Mouse (Mus musculus): ENCODE data around the gene Gm20431. TPM values are rescaled to one million over a fixed set of nuclear protein-coding genes. Genes with fewer than 3 reads are reported as not detected.
A peak's percentile ranks its signal among the peaks of the same experiment; 100 is the strongest.

Gene Gm20431
- polyA plus RNA-seq, 1 experiment from 2014 or later, result 2.0 TPM

- 0 out of 2 replicates have a peak, but pooled peaks cover 4% of the 10 kb centered on the region for H3K36me3 ChIP-seq (ENCODE audit: control insufficient read depth, insufficient read depth, low read length)
- no peak for ATAC-seq
- H3K9ac ChIP-seq (ENCODE audit: low read depth, low read length), result peak overlapping the region; percentile 96
- peak overlapping the region; percentile 54 for H3K27ac ChIP-seq (ENCODE audit: low read length)
- no peaks in the 10 kb centered on the region for H3K9me3 ChIP-seq (ENCODE audit: control insufficient read depth, low read length)
- 69% methylated on average over 5 of the region's 5 CpGs for WGBS
- no peaks in the 10 kb centered on the region for H3K27me3 ChIP-seq (replicated peaks; ENCODE audit: control insufficient read depth, insufficient read depth, low read length)
- H3K4me3 ChIP-seq (ENCODE audit: low read length), result peak overlapping the region; percentile 92
- H3K4me1 ChIP-seq (ENCODE audit: control insufficient read depth, insufficient read depth, low read length), result peaks cover 48% of the 10 kb centered on the region
- peak overlapping the region; percentile 95 for H3K4me2 ChIP-seq (ENCODE audit: low read depth, low read length)
Observed at GRCm38 (mm10) chr2:167630421-167630820, 30.9 kb downstream of the Gm20431 start.

- Histone ChIP-seq H3K36me3 (ENCODE audit: control insufficient read depth, insufficient read depth, low read length) (0 out of 2 replicates have a peak, but pooled peaks cover 4% of the 10 kb centered on the region), H3K27ac (ENCODE audit: low read length) (peak overlapping the region; percentile 60), H3K9ac (ENCODE audit: low read depth, low read length) (peak overlapping the region; percentile 96), H3K4me3 (ENCODE audit: low read length) (peak overlapping the region; percentile 92), H3K9me3 (ENCODE audit: control insufficient read depth, low read length) (no peaks in the 10 kb centered on the region), H3K27me3 (replicated peaks; ENCODE audit: control insufficient read depth, insufficient read depth, low read length) (no peaks in the 10 kb centered on the region), H3K4me1 (ENCODE audit: control insufficient read depth, insufficient read depth, low read length) (peaks cover 48% of the 10 kb centered on the region), H3K4me2 (ENCODE audit: low read depth, low read length) (peak overlapping the region; percentile 95)
- WGBS, result 69% methylated on average over 11 of the region's 11 CpGs
- ATAC-seq, result no peak
Observed at GRCm38 (mm10) chr2:167629665-167630209, 31.6 kb downstream of the Gm20431 start.

GRCm38 (mm10) chr2:167628872-167629271 lies 32.4 kb downstream of the Gm20431 start:
- peaks cover 47% of the 10 kb centered on the region for H3K4me1 ChIP-seq (ENCODE audit: control insufficient read depth, insufficient read depth, low read length)
- no peaks in the 10 kb centered on the region for H3K9me3 ChIP-seq (ENCODE audit: control insufficient read depth, low read length)
- H3K27me3 ChIP-seq (replicated peaks; ENCODE audit: control insufficient read depth, insufficient read depth, low read length), result no peaks in the 10 kb centered on the region
- H3K4me3 ChIP-seq (ENCODE audit: low read length), result no peak overlapping the region
- H3K36me3 ChIP-seq (ENCODE audit: control insufficient read depth, insufficient read depth, low read length), result 0 out of 2 replicates have a peak, but pooled peaks cover 4% of the 10 kb centered on the region
- no peak overlapping the region for H3K9ac ChIP-seq (ENCODE audit: low read depth, low read length)
- peak overlapping the region; percentile 60; the same call in 1 of the 2 replicates for H3K27ac ChIP-seq (ENCODE audit: low read length)
- peak; percentile 30 for ATAC-seq
- 27% methylated on average over 4 of the region's 4 CpGs for WGBS
- H3K4me2 ChIP-seq (ENCODE audit: low read depth, low read length), result no peak overlapping the region

- H3K4me2 ChIP-seq (ENCODE audit: low read depth, low read length), result no peak overlapping the region
- peaks cover 37% of the 10 kb centered on the region for H3K4me1 ChIP-seq (ENCODE audit: control insufficient read depth, insufficient read depth, low read length)
- 0 out of 2 replicates have a peak, but pooled peaks cover 4% of the 10 kb centered on the region for H3K36me3 ChIP-seq (ENCODE audit: control insufficient read depth, insufficient read depth, low read length)
- no peak for ATAC-seq
- 87% methylated on average over 7 of the region's 7 CpGs for WGBS
- H3K9ac ChIP-seq (ENCODE audit: low read depth, low read length), result no peak overlapping the region
- H3K9me3 ChIP-seq (ENCODE audit: control insufficient read depth, low read length), result no peaks in the 10 kb centered on the region
- H3K27me3 ChIP-seq (replicated peaks; ENCODE audit: control insufficient read depth, insufficient read depth, low read length), result no peaks in the 10 kb centered on the region
- no peak overlapping the region for H3K27ac ChIP-seq (ENCODE audit: low read length)
- H3K4me3 ChIP-seq (ENCODE audit: low read length), result no peak overlapping the region
Observed at GRCm38 (mm10) chr2:167627019-167627418, 34.3 kb downstream of the Gm20431 start.

GRCm38 (mm10) chr2:167625670-167626069 lies 35.6 kb downstream of the Gm20431 start:
- no peaks in the 10 kb centered on the region for H3K9me3 ChIP-seq (ENCODE audit: control insufficient read depth, low read length)
- peaks cover 42% of the 10 kb centered on the region for H3K4me1 ChIP-seq (ENCODE audit: control insufficient read depth, insufficient read depth, low read length)
- no peak overlapping the region for H3K4me2 ChIP-seq (ENCODE audit: low read depth, low read length)
- H3K27ac ChIP-seq (ENCODE audit: low read length), result no peak overlapping the region
- no peaks in the 10 kb centered on the region for H3K27me3 ChIP-seq (replicated peaks; ENCODE audit: control insufficient read depth, insufficient read depth, low read length)
- 48% methylated on average over 2 of the region's 2 CpGs for WGBS
- no peak overlapping the region for H3K4me3 ChIP-seq (ENCODE audit: low read length)
- 0 out of 2 replicates have a peak overlapping the region, but pooled peaks have one; percentile 29 for H3K9ac ChIP-seq (ENCODE audit: low read depth, low read length)
- H3K36me3 ChIP-seq (ENCODE audit: control insufficient read depth, insufficient read depth, low read length), result 0 out of 2 replicates have a peak, but pooled peaks cover 4% of the 10 kb centered on the region
- ATAC-seq, result no peak

GRCm38 (mm10) chr2:167624368-167625075 lies 36.8 kb downstream of the Gm20431 start:
- WGBS, result 85% methylated on average over 6 of the region's 6 CpGs

GRCm38 (mm10) chr2:167622965-167623364 lies 38.3 kb downstream of the Gm20431 start:
- Histone ChIP-seq H3K4me1 (ENCODE audit: control insufficient read depth, insufficient read depth, low read length) (peaks cover 18% of the 10 kb centered on the region; the same call in 1 of the 2 replicates), H3K9ac (ENCODE audit: low read depth, low read length) (no peak overlapping the region), H3K9me3 (ENCODE audit: control insufficient read depth, low read length) (no peaks in the 10 kb centered on the region), H3K27ac (ENCODE audit: low read length) (no peak overlapping the region; the same call in 1 of the 2 replicates), H3K4me2 (ENCODE audit: low read depth, low read length) (no peak overlapping the region), H3K4me3 (ENCODE audit: low read length) (no peak overlapping the region), H3K36me3 (ENCODE audit: control insufficient read depth, insufficient read depth, low read length) (0 out of 2 replicates have a peak, but pooled peaks cover 4% of the 10 kb centered on the region), H3K27me3 (replicated peaks; ENCODE audit: control insufficient read depth, insufficient read depth, low read length) (no peaks in the 10 kb centered on the region)
- 59% methylated on average over 5 of the region's 5 CpGs for WGBS
- ATAC-seq, result peak; percentile 43

More at GRCm38 (mm10) chr2:167624368-167625075, 36.8 kb downstream of the Gm20431 start:
- no peak for ATAC-seq
- no peak overlapping the region for H3K9ac ChIP-seq (ENCODE audit: low read depth, low read length)
- H3K4me2 ChIP-seq (ENCODE audit: low read depth, low read length), result no peak overlapping the region
- no peaks in the 10 kb centered on the region for H3K27me3 ChIP-seq (replicated peaks; ENCODE audit: control insufficient read depth, insufficient read depth, low read length)
- peaks cover 30% of the 10 kb centered on the region for H3K4me1 ChIP-seq (ENCODE audit: control insufficient read depth, insufficient read depth, low read length)
- no peak overlapping the region for H3K4me3 ChIP-seq (ENCODE audit: low read length)
- no peak overlapping the region; the same call in 1 of the 2 replicates for H3K27ac ChIP-seq (ENCODE audit: low read length)
- no peaks in the 10 kb centered on the region for H3K9me3 ChIP-seq (ENCODE audit: control insufficient read depth, low read length)
- H3K36me3 ChIP-seq (ENCODE audit: control insufficient read depth, insufficient read depth, low read length), result 0 out of 2 replicates have a peak, but pooled peaks cover 4% of the 10 kb centered on the region

- ATAC-seq, result no peak
- Histone ChIP-seq H3K27ac (ENCODE audit: low read length) (no peak overlapping the region), H3K4me1 (ENCODE audit: control insufficient read depth, insufficient read depth, low read length) (peaks cover 18% of the 10 kb centered on the region; the same call in 1 of the 2 replicates), H3K9ac (ENCODE audit: low read depth, low read length) (no peak overlapping the region), H3K36me3 (ENCODE audit: control insufficient read depth, insufficient read depth, low read length) (0 out of 2 replicates have a peak, but pooled peaks cover under 1% of the 10 kb centered on the region), H3K27me3 (replicated peaks; ENCODE audit: control insufficient read depth, insufficient read depth, low read length) (no peaks in the 10 kb centered on the region), H3K9me3 (ENCODE audit: control insufficient read depth, low read length) (no peaks in the 10 kb centered on the region), H3K4me3 (ENCODE audit: low read length) (no peak overlapping the region), H3K4me2 (ENCODE audit: low read depth, low read length) (no peak overlapping the region)
- 76% methylated on average over 13 of the region's 13 CpGs for WGBS
Observed at GRCm38 (mm10) chr2:167622352-167622751, 38.9 kb downstream of the Gm20431 start.

- Histone ChIP-seq H3K4me2 (ENCODE audit: low read depth, low read length) (no peak overlapping the region), H3K9ac (ENCODE audit: low read depth, low read length) (no peak overlapping the region), H3K4me1 (ENCODE audit: control insufficient read depth, insufficient read depth, low read length) (peaks cover 18% of the 10 kb centered on the region; the same call in 1 of the 2 replicates), H3K4me3 (ENCODE audit: low read length) (no peak overlapping the region), H3K27me3 (replicated peaks; ENCODE audit: control insufficient read depth, insufficient read depth, low read length) (no peaks in the 10 kb centered on the region), H3K36me3 (ENCODE audit: control insufficient read depth, insufficient read depth, low read length) (peaks cover 2% of the 10 kb centered on the region), H3K9me3 (ENCODE audit: control insufficient read depth, low read length) (no peaks in the 10 kb centered on the region), H3K27ac (ENCODE audit: low read length) (no peak overlapping the region)
- WGBS, result 72% methylated on average over 9 of the region's 9 CpGs
- no peak for ATAC-seq
Observed at GRCm38 (mm10) chr2:167621255-167622087, 39.8 kb downstream of the Gm20431 start.
